Mouse (Mus musculus): Measurements from ENCODE around the gene Calm5. TPM values are rescaled to one million over a fixed set of nuclear protein-coding genes. Genes with fewer than 3 reads are reported as not detected.

Gene Calm5
- not detected in 2 replicates for polyA plus RNA-seq (2012; ENCODE audit: low replicate concordance)

DNA sequence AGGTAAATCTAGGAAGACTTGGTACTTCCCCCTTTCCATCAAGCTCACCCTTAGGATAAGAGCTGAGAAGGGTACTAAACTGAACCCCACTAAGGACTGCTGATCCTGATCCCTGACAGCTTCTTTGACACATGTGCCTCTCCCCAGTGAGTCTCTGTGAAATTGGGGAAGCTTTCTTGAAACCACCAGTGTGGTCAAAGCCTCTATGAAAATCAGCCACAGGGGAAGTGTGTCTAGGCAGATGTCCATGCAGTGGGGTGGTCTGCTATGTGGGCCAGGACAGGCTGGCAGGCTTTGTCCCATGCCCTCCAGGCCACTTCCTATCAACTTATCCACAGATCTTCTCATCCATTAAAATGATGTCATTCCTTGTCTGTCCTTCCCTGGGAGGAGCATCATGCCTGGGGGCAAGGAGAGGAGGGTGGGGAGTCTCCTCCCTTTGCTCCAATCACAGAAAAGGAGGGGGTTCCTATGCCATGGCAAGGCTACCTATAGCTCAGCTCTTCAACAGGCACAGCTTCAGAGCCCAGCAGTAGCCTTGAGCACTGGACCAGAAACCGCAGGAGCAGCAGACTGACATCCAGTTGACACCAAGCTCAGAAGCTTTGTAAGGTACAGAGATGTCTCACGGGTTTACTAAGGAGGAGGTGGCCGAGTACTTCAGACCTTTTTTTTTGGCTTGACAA lies at the start of gene Calm5:
Calm5 (plus strand) TSS at position 526 of the 686 bp plus-strand sequence.

GRCm38 (mm10) chr13:3804186-3804585 lies 49.8 kb upstream of the Calm5 start, which contains the start of gene Calml3:
TSS of gene Calml3 (minus strand) at chr13:3804316.

GRCm38 (mm10) chr13:3837312-3837807 lies 16.6 kb upstream of the Calm5 start, which contains the start of gene Calm4:
TSS of gene Calm4 (plus strand) at chr13:3837757.

Other genes starting within 250 kb of the Calm5 start
- 3.2 and 3.6 TPM in 2 replicates for gene Fam208b, start 243.1 kb upstream of the Calm5 start, polyA plus RNA-seq (2012; ENCODE audit: low replicate concordance)
- 2.1 and 2.2 TPM in 2 replicates for gene Asb13, start 220.1 kb upstream of the Calm5 start, polyA plus RNA-seq (2012; ENCODE audit: low replicate concordance)
- not detected in 2 replicates for gene Calml3, start 49.9 kb upstream of the Calm5 start, polyA plus RNA-seq (2012; ENCODE audit: low replicate concordance)
- not detected in 2 replicates for gene Calm4, start 16.4 kb upstream of the Calm5 start, polyA plus RNA-seq (2012; ENCODE audit: low replicate concordance)
- gene Net1, start 64.0 kb downstream of the Calm5 start, polyA plus RNA-seq (2012; ENCODE audit: low replicate concordance) = 74.6 and 97.3 TPM in 2 replicates
- not detected in 2 replicates for gene Tubal3, start 64.1 kb downstream of the Calm5 start, polyA plus RNA-seq (2012; ENCODE audit: low replicate concordance)
- not detected in 2 replicates for gene Ucn3, start 91.2 kb downstream of the Calm5 start, polyA plus RNA-seq (2012; ENCODE audit: low replicate concordance)
- not detected in 2 replicates for gene Akr1c14, start 194.8 kb downstream of the Calm5 start, polyA plus RNA-seq (2012; ENCODE audit: low replicate concordance)